Mouse (Mus musculus) neural tube, embryonic 12.5 days (tissue): Measurements from ENCODE around the gene Rps27rt. TPM values are rescaled to one million over a fixed set of nuclear protein-coding genes. Genes with fewer than 3 reads are reported as not detected.

ENCODE experiments used
- ATAC-seq: fragments of 200-750 bp; cut with Nextera tagmentation; 2 replicates; pipeline ENCODE4 v1.8.0; 2017; ENCODE audit warnings: low read depth, mild to moderate bottlenecking, moderate TSS enrichment, moderate library complexity; ENCODE audit not compliant: low FRiP score
- H3K27ac ChIP-seq: fragments of 300-500 bp; sonication (generic); 2 replicates; pipeline ENCODE4 v1.5.1; 2016
- H3K27me3 ChIP-seq: fragments of 300-500 bp; sonication (generic); replicated peaks from 2 replicates; pipeline ENCODE4 v1.6.1; 2016; ENCODE audit warnings: mild to moderate bottlenecking
- H3K36me3 ChIP-seq: fragments of 300-500 bp; sonication (generic); 2 replicates; pipeline ENCODE4 v1.6.1; 2016; ENCODE audit warnings: mild to moderate bottlenecking
- H3K4me1 ChIP-seq: fragments of 300-500 bp; sonication (generic); 2 replicates; pipeline ENCODE4 v1.6.1; 2016
- H3K4me2 ChIP-seq: fragments of 300-500 bp; sonication (generic); replicated peaks from 2 replicates; pipeline ENCODE4 v1.6.1; 2016; ENCODE audit warnings: mild to moderate bottlenecking
- H3K4me3 ChIP-seq: fragments of 300-500 bp; sonication (generic); 2 replicates; pipeline ENCODE4 v1.5.1; 2016
- H3K9ac ChIP-seq: fragments of 300-500 bp; sonication (generic); 2 replicates; pipeline ENCODE4 v1.6.1; 2016; ENCODE audit warnings: mild to moderate bottlenecking
- H3K9me3 ChIP-seq: fragments of 300-500 bp; sonication (generic); 2 replicates; pipeline ENCODE4 v1.6.1; 2016; ENCODE audit warnings: mild to moderate bottlenecking
- WGBS: fragments of 180-500 bp; shearing (Covaris S2); methylation state at CpG from one replicate; pipeline ENCODE4 v1.1.7; 2016; 5-methylcytosine and 5-hydroxymethylcytosine counted together
- polyA plus RNA-seq: library from polyadenylated mRNA; unstranded; fragments of >200 nt; fragmentation: Nextera tagmentation; extraction: Ambion mirVana; gene quantifications from 2 replicates; pipeline ENCODE4 v1.2.1, GENCODE M21; 2016

The Rps27rt gene
- polyA plus RNA-seq, 1 experiment from 2014 or later = 324 TPM

DNA sequence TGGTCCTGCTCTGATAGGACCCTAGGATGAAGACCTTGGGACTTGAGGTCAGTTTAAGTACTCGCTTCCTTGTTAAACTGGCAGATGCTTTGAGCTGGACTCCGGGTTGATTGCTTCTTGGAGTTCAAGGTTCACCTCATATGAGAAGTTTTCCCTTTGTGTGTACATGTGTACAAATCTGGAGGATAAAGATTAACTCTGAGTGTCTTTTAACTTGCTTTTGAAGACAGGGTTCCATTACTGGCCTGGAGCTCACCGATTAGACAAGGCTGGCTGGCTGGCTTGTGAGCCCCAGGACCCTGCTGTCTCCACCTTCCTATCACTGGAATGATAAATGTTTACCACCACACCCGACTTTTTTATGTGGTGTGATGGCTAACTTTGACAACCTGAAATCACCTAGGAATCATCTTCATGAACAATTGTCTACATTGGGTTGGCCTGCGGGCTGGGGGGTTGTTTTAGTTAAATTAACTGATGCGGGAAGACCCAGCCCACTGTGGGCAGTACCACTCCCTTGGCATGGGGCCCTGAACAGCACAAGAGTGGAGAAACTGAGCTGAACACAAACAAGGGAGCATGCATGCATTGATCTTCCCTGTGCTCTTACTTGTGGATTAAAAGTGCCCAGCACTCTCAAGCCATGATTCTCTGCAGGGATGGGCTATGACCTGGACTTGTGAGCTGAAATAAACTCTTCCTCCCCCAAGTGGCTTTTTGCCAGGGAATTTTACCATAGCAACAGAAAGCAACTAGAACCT lies 16.7 kb upstream of the Rps27rt start:
- Histone ChIP-seq H3K27me3 (no peaks in the 10 kb centered on the region), H3K4me2 (no peak overlapping the region), H3K9me3 (no peaks in the 10 kb centered on the region), H3K36me3 (no peaks in the 10 kb centered on the region), H3K27ac (no peak overlapping the region), H3K9ac (no peak overlapping the region), H3K4me3 (no peak overlapping the region), H3K4me1 (no peaks in the 10 kb centered on the region)
- WGBS = 91% methylated on average over 6 of the region's 6 CpGs
- no peak for ATAC-seq

DNA sequence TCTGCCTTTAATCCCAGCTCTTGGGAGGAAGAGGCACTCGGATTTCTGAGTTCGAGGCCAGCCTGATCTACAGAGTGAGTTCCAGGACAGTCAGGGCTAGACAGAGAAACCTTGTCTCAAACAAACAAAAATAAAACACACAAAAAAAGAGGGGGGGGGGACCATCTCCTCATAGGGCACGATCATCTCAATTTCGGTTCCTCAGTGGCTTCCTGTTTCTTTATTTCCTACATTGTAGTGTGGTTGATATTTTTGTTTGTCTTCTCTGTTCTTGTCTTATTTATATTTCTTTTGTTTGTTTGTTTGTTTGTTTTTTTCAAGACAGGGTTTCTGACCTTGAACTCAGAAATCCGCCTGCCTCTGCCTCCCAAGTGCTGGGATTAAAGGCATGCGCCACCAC lies 13.9 kb upstream of the Rps27rt start:
- no peak overlapping the region for H3K4me3 ChIP-seq
- WGBS = 92% methylated on average over 6 of the region's 6 CpGs
- no peak overlapping the region for H3K9ac ChIP-seq

DNA sequence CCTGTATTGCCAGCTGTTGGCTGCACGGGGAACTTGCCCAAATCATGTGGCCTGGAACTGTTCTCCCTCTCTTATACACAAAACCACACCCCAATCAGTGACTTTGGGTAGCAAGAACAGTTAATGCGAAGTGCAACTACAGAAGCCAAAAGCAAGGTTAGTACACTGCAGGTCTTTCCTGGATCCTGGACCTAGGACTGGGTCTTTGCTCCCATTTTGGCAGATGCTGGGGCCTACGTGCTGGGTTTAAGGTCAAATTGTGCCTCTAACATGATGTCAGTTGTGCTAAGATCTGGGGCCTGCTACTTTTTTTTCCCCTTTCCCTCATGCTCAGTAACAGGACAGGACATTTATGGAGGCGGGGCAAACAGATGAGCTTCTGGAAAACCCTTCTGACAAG lies 13.2 kb upstream of the Rps27rt start:
- Histone ChIP-seq H3K9me3 (0 out of 2 replicates have a peak, but pooled peaks cover 5% of the 10 kb centered on the region), H3K9ac (no peak overlapping the region), H3K4me3 (no peak overlapping the region), H3K4me1 (no peaks in the 10 kb centered on the region), H3K36me3 (no peaks in the 10 kb centered on the region), H3K27me3 (no peaks in the 10 kb centered on the region), H3K4me2 (no peak overlapping the region), H3K27ac (no peak overlapping the region)
- no peak for ATAC-seq
- 91% methylated on average over 4 of the region's 4 CpGs for WGBS

More for the DNA sequence above, 13.9 kb upstream of the Rps27rt start:
- Histone ChIP-seq H3K4me2 (no peak overlapping the region), H3K36me3 (no peaks in the 10 kb centered on the region), H3K4me1 (no peaks in the 10 kb centered on the region), H3K27me3 (no peaks in the 10 kb centered on the region), H3K27ac (no peak overlapping the region), H3K9me3 (0 out of 2 replicates have a peak, but pooled peaks cover 5% of the 10 kb centered on the region)
- no peak for ATAC-seq

DNA sequence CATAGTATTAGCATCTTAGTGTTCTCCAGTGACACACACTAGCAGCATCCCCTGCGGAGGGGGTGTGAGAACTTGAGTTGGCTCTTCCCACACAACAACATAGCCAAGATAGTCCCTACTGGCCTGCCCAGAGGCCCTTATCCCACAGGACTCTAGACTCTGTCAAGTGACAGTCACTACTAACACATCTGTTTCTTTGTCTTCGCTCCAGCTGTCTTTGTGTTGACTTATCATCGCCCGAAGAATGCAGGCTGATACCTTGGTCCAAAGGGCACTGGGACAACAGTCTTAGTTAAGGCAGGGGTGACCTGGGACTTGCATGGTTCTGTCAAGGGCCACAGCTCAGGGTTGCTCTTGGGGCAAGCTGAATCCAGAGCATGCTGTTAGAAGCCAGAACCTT lies 12.7 kb upstream of the Rps27rt start:
- Histone ChIP-seq H3K36me3 (no peaks in the 10 kb centered on the region), H3K4me2 (no peak overlapping the region), H3K27ac (no peak overlapping the region), H3K4me3 (no peak overlapping the region), H3K9me3 (0 out of 2 replicates have a peak, but pooled peaks cover 5% of the 10 kb centered on the region), H3K4me1 (no peaks in the 10 kb centered on the region), H3K9ac (no peak overlapping the region), H3K27me3 (no peaks in the 10 kb centered on the region)
- WGBS = 85% methylated on average over 4 of the region's 4 CpGs
- no peak for ATAC-seq

DNA sequence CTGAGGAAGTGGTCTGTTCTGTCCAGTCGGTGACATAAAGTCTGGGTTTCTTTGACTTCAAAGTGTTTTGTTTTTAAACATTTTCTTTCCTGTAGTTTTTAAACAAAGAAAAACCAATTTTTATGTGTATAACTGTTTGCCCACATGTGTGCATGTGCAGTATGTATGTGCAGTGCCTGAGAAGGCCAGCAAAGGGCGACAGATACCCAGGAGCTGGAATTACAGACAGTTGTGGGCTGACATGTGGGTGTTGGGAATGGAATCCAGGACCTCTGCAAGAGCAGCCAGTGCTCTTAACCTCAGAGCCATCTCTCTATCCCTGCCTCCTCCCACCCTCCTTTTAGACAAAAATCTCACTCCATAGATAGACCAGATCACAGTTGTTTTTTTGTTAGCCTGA lies 10.0 kb upstream of the Rps27rt start:
- no peak for ATAC-seq

DNA sequence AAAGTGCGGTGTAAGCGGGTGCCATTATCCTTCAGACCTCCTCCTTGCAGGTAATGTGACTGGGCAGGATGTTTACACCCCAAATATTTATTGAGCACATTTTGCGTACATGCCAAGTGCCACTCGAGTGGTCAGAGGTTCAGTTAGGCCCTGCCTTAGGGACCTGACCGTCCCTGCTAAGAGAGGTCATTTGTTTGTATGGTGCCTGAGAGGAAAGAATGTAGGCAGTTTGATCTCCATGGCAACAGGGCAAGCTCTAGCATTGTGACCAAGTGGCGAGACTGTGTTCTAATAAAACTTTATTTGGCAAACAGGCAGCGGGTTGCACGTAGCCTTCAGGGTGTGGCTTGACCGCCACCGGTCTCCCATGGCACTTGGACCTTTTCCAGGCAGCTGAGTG lies 7.9 kb upstream of the Rps27rt start:
- Histone ChIP-seq H3K9me3 (0 out of 2 replicates have a peak, but pooled peaks cover 5% of the 10 kb centered on the region), H3K27me3 (no peaks in the 10 kb centered on the region), H3K27ac (no peak overlapping the region), H3K4me2 (no peak overlapping the region), H3K4me3 (no peak overlapping the region), H3K36me3 (no peaks in the 10 kb centered on the region), H3K4me1 (0 out of 2 replicates have a peak, but pooled peaks cover 7% of the 10 kb centered on the region), H3K9ac (no peak overlapping the region)
- ATAC-seq = no peak
- 72% methylated on average over 10 of the region's 10 CpGs for WGBS

More for the DNA sequence above, 10.0 kb upstream of the Rps27rt start:
- Histone ChIP-seq H3K27ac (no peak overlapping the region), H3K4me1 (0 out of 2 replicates have a peak, but pooled peaks cover 7% of the 10 kb centered on the region), H3K27me3 (no peaks in the 10 kb centered on the region), H3K36me3 (no peaks in the 10 kb centered on the region), H3K9ac (no peak overlapping the region), H3K9me3 (0 out of 2 replicates have a peak, but pooled peaks cover 5% of the 10 kb centered on the region), H3K4me2 (no peak overlapping the region), H3K4me3 (no peak overlapping the region)
- WGBS = 91% methylated on average over 2 of the region's 2 CpGs

DNA sequence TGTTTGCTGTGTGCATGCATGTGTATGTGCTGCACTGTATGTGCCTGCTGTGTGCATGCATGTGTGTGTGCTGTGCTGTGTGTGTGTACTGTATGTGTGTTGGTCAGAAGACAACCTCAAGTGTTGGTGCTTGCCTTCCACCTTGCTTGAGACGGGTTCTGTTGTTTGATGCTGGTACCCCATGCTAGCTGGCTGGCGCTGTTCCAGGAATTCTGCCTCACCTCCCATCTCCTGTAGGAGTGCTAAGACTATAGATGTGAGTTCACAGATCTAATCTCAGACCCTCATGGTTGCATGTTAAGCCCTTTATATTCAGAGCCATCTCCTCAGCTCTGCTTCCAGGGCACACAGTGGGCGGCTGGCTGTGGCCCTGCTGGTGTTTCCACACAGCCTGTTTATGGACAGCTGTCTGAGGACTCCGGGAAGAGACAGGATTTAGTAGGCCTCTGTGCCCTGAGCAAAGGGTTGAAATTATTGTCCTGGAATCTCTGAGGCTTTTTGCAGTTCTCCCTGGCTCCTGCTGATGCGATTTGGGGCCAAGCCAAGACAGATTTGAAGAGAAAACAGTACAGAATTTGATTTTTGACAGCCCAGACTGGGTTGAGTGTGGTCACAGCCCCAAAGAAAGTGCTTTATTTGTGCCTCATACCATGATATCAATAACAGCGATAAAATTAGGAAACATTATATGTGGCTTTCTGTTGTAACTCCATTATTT lies 6.2 kb upstream of the Rps27rt start:
- no peak for ATAC-seq
- H3K36me3 ChIP-seq = no peaks in the 10 kb centered on the region
- 0 out of 2 replicates have a peak, but pooled peaks cover 5% of the 10 kb centered on the region for H3K9me3 ChIP-seq
- no peak overlapping the region for H3K4me3 ChIP-seq
- no peaks in the 10 kb centered on the region for H3K27me3 ChIP-seq
- H3K4me1 ChIP-seq = 0 out of 2 replicates have a peak, but pooled peaks cover 7% of the 10 kb centered on the region
- no peak overlapping the region for H3K4me2 ChIP-seq
- no peak overlapping the region for H3K9ac ChIP-seq
- WGBS = 75% methylated on average over 6 of the region's 6 CpGs
- no peak overlapping the region for H3K27ac ChIP-seq

DNA sequence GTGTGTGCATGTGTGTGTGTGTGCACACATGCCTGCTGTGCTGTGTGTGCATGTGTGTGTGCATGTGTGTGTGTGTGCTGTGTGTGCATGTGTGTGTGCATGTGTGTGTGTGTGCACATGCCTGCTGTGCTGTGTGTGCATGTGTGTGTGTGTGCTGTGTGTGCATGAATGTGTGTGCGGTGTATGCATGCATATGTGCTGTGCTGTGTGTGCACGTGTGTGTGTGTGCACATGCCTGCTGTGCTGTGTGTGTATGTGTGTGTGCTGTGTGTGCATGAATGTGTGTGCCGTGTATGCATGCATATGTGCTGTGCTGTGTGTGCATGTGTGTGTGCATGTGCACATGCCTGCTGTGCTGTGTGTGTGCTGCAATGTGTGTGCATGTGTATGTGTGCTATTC lies 5.5 kb upstream of the Rps27rt start:
- H3K27me3 ChIP-seq = no peaks in the 10 kb centered on the region
- H3K27ac ChIP-seq = no peak overlapping the region
- H3K36me3 ChIP-seq = no peaks in the 10 kb centered on the region
- H3K9me3 ChIP-seq = 0 out of 2 replicates have a peak, but pooled peaks cover 5% of the 10 kb centered on the region
- no peak overlapping the region for H3K4me3 ChIP-seq
- H3K4me1 ChIP-seq = 0 out of 2 replicates have a peak, but pooled peaks cover 7% of the 10 kb centered on the region
- no peak overlapping the region for H3K4me2 ChIP-seq
- H3K9ac ChIP-seq = no peak overlapping the region
- no peak for ATAC-seq
- 92% methylated on average over 3 of the region's 3 CpGs for WGBS

DNA sequence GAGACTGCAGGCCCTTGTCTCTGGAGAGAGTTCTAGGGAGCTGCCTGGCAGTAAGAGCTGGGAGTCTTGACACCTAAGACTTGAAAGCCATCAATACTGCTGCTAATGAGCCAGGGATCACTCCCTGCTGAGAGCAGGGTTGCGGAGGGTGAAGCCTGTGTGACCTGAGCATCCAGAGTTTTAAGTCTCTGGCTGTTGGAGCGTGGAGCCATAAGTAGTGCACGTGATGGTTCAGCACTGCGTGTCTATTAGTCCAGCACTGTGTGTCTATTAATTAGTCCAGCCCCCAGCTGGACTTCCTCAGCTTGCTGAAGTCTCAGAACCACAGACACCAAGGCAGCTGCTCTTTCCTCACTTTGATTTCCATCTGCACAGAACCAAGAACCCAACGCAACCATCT lies 3.8 kb upstream of the Rps27rt start:
- Histone ChIP-seq H3K4me2 (no peak overlapping the region), H3K4me3 (no peak overlapping the region), H3K4me1 (0 out of 2 replicates have a peak, but pooled peaks cover 7% of the 10 kb centered on the region), H3K27me3 (no peaks in the 10 kb centered on the region), H3K9me3 (no peaks in the 10 kb centered on the region), H3K27ac (no peak overlapping the region), H3K36me3 (no peaks in the 10 kb centered on the region), H3K9ac (no peak overlapping the region)
- no peak for ATAC-seq
- 76% methylated on average over 5 of the region's 5 CpGs for WGBS

DNA sequence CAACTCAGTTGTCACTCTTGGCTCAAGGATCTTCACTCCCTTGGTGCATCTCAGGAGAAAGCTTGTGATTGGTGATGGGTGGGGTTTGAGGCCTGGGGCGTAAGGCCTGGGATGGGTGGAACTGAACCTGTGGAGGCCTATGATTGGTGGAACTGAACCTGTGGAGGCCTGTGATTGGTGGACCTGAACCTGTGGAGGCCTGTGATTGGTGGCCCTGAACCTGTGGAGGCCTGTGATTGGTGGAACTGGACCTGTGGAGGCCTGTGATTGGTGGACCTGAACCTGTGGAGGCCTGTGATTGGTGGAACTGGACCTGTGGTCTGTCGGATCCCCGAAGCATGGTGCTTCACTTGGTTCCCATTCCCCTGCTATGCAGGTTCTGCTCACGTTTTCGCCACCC lies 3.2 kb upstream of the Rps27rt start:
- no peak for ATAC-seq
- H3K36me3 ChIP-seq = no peaks in the 10 kb centered on the region
- H3K9ac ChIP-seq = no peak overlapping the region
- H3K9me3 ChIP-seq = no peaks in the 10 kb centered on the region
- H3K4me3 ChIP-seq = no peak overlapping the region
- no peak overlapping the region for H3K4me2 ChIP-seq
- H3K27me3 ChIP-seq = no peaks in the 10 kb centered on the region
- H3K4me1 ChIP-seq = 0 out of 2 replicates have a peak, but pooled peaks cover 7% of the 10 kb centered on the region
- WGBS = 91% methylated on average over 5 of the region's 5 CpGs
- H3K27ac ChIP-seq = no peak overlapping the region

DNA sequence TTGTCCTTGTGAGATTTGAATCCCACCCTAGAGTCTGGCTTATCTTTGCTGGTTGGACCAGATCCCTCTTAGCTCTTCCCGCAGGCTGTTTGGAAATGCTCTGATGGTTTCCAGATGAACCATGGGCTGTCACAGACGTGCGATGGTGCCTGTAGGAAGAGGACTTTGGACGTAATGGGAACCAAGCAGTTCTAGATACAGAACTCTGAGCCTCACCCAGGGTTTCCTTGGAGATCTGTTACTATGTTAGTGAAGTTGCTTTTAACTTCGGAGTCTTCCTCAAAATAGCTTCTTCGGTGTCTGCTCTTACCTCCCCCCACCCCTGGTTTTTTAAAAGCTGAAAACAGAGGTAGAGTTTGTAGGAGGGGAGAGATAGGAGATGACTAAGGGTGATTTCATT lies 2.6 kb downstream of the Rps27rt start:
- 80% methylated on average over 6 of the region's 6 CpGs for WGBS
- no peak for ATAC-seq
- Histone ChIP-seq H3K4me3 (no peak overlapping the region), H3K27me3 (peaks cover 15% of the 10 kb centered on the region), H3K4me1 (peaks cover 15% of the 10 kb centered on the region), H3K9me3 (no peaks in the 10 kb centered on the region), H3K36me3 (no peaks in the 10 kb centered on the region), H3K27ac (no peak overlapping the region), H3K4me2 (peak overlapping the region; percentile 86; the same call in 1 of the 2 replicates), H3K9ac (no peak overlapping the region)

DNA sequence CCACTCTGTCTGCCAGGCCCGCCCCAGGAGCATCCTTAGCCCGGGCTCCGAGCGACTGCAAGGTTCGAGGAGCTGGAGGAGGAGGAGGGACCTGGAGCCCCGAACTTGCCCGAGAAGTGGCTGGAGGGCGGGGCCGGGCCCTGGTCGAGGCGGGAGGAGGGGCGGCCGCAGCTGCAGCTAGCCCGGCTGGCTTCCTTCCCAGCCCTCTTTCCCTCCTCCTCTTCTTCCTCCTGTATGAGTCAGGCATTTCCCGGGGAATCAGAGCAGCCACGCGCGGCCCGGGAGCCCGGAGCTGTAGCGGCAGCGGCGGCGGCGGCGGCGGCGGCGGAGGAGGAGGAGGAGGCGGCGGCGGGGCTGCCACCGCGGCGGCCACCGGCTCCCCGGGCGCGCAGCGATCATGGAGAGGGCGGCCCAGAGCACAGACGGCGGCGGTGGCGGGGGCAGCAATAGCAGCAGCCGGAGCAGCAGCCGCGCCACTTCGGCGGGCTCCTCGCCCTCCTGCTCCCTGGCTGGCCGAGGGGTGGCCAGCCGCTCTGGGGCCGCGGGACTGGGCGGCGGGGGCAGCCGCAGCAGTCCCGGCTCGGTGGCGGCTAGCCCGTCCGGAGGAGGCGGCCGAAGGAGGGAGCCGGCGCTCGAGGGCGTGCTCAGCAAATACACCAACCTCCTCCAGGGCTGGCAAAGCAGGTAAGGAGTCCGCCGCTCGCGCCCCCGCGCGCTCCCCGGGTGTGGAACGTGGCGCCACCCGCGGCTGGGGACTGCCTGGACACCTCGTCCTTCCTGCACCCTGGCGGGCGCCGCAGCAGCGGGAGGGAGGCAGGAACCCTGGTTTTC lies 4.0 kb downstream of the Rps27rt start, which contains the start of gene Osbpl10:
TSS of gene Osbpl10 (plus strand) at position 289 of the 831 bp plus-strand sequence.
- WGBS = 0% methylated on average over 59 of the region's 86 CpGs
- H3K27ac ChIP-seq = peak within 1 kb of the TSS; percentile 70
- H3K9ac ChIP-seq = peak within 1 kb of the TSS; percentile 80
- peak within 1 kb of the TSS; percentile 86 for H3K4me2 ChIP-seq
- H3K36me3 ChIP-seq = no peaks in the 10 kb centered on the region
- ATAC-seq = peak; percentile 88
- H3K4me3 ChIP-seq = peak within 1 kb of the TSS; percentile 76
- H3K4me1 ChIP-seq = peaks cover 15% of the 10 kb centered on the region
- H3K27me3 ChIP-seq = peaks cover 15% of the 10 kb centered on the region
- H3K9me3 ChIP-seq = no peaks in the 10 kb centered on the region
